Mouse (Mus musculus): ENCODE measurements around the gene Cyld.
"Not testable (repeated sequence)": the region's sequence is repeated elsewhere in the genome, so short reads cannot be mapped to it uniquely, and the experiment has no call there.

Gene Cyld

DNA sequence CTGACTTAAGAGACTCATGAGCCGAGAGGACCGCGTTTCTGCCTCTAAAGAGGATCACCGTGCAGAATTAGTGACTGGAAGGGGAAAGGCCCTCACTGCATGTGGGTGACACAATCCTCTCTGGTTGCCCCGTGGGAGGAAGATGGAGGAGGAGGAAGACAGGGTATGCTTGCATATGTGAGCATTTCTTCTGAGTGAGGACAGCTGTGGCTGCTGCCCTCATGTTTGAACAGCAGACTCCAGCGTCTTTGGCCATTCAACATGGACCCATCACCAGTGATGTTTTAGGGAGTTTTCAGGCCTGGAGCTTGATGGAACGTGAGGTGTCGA lies 10.0 kb upstream of the Cyld start:
- no peak; the same call in 1 of the 2 replicates for ATAC-seq (ENCODE audit: low TSS enrichment)

DNA sequence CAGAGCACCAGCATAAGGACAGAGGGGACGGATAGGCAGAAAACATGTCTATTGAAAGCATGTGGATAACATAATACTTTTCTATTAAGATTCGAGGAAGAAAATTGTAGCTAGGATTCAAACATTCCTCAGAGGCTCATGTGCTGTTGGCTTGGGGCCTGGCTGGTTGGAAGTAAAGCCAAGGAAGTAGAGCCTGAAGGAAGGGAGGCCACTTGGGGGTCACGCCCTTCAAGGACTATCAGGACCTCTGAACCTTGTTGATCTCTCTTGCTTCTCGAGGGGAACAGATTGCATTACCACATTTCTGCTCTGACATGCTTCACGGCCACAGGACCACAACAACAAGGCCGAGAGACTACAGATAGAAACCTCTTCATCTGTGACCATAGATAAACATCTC lies 7.7 kb upstream of the Cyld start:
- ATAC-seq (ENCODE audit: low TSS enrichment): no peak

GRCm38 (mm10) chr8:88689891-88690290 lies 6.9 kb upstream of the Cyld start:
- ATAC-seq (ENCODE audit: low TSS enrichment): no peak

DNA sequence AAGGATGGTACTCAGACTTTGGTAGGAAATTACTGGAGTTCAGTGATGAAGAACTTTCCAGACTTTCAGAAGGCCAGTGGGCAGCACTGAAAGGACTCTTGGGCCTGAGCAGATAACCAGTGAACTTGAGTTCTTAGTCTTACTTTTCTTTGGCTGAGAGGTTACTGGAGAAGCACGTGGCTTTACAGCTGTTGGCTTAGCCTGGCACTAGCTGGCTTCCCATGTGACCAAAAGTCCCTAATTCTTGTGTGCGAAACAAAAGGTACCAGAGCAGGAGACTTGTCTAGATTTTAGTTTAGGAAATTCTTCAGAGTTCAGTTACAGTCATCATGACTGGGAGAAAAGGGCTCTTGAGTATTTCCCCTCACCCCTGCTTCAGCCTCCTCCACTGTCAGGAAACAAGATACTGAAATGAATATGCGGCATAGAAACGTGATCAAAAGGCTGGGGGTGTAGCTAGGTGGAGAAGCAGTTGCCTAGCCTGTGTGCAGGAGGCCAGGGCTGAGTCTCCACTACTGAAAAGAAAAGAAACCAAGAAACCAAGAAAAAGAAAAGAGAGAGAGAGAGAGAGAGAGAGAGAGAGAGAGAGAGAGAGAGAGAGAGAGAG lies 5.4 kb upstream of the Cyld start:
- no peak for ATAC-seq (ENCODE audit: low TSS enrichment)

- ATAC-seq (ENCODE audit: low TSS enrichment): no peak
These were observed 4.9 kb upstream of the Cyld start for GRCm38 (mm10) chr8:88691961-88692360.

DNA sequence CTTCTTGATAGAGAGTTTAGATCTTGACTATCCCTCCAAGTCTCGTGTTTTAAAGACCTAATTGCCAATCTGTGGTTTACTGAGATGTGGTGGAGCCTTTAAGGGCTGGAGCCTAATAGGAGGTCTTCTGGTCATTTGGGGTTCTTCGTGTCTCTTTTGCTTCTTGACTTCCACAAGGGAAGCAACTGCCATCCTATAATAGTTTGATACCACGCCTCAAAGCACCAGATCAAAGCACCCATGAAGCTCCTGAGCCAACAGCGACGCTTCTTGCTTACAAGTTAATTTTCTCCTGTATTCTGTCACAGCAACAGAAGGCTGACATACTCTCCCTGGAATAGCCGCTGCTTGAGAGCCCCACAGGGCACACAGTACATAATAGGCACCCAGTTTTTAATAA lies 4.0 kb upstream of the Cyld start:
- ATAC-seq (ENCODE audit: low TSS enrichment): no peak

DNA sequence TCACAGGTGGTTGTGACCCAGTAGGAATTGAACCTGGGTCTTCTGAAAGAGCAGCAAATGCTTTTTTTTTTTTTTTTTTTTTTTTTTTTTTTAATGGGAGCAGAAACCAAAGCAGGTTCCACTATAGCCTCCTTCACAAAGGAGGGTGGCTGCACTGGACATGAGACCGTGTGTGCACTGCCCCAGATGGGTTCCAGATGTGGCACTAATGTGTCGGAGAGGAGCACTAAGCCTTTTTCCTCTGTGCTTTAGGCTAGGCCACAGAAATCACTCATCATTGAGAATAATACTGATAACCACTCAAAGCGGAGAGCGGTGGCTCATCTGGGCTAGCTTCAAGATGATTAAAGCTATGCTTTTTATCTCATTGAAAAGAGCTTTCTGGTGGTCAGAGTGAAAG lies 3.5 kb upstream of the Cyld start:
- ATAC-seq (ENCODE audit: low TSS enrichment): no peak

- ATAC-seq (ENCODE audit: low TSS enrichment): no peak
These were observed 2.5 kb upstream of the Cyld start for GRCm38 (mm10) chr8:88694291-88694690.

DNA sequence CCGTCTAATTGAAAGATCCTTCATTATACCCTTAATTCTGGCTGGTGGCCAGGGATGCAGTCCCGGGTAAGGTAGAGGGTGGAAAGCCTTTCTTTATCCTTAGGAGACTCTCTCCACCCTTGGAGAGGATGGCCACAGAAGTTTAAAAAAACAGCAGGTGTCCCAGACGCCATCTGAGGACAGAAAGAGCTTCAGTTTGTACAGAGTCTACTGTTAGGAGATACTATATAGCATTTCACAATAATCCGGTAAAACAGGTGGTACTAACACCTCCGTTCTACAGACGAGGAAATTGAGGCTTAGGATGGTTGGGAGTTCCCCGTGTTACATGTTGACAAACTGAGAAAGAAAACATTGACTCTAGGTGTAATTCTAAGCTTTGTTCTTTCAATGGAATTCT lies 600 bp upstream of the Cyld start:
- ATAC-seq (ENCODE audit: low TSS enrichment): peak; percentile 17

GRCm38 (mm10) chr8:88697642-88698031 lies 809 bp downstream of the Cyld start:
- no peak for ATAC-seq (ENCODE audit: low TSS enrichment)

GRCm38 (mm10) chr8:88698048-88698447 lies 1.2 kb downstream of the Cyld start:
- ATAC-seq (ENCODE audit: low TSS enrichment): no peak

GRCm38 (mm10) chr8:88701611-88702010 lies 4.8 kb downstream of the Cyld start:
- ATAC-seq (ENCODE audit: low TSS enrichment): 0 out of 2 replicates have a peak, but pooled peaks have one; percentile 18

GRCm38 (mm10) chr8:88702816-88703215 lies 6.0 kb downstream of the Cyld start:
- no peak for ATAC-seq (ENCODE audit: low TSS enrichment)

DNA sequence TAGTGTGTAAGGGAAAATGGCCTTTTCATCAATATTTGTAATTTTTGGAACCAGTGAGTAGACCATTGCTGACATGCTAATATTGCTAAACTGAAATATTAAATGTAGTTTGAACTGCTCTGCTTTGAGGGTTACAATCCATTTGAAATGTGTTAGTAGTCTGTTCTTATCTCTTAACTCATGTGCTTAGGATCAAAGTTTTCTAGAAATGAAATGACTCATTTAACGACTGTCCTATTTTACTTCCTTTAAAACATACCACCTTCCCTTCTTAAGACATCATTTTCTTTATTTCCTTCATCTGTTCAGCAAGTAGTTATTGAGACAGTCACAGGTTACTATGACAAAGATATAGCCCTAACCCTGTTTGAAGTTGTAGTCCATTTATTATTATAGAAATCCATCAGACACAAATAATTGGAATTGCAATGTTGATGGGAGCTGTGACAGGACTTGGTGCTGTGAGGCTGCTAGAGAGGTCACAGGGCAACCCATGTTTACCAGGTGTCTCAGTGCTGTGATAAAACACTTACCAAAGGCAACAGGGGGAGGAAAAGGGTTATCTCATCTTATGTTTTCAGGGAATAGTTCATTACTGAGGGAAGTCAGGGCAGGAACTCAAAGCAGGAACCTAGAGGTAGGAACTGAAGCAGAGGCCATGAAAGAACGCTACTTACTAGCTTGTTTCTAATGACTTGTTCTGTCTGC lies 26.6 kb downstream of the Cyld start:
- no peak for ATAC-seq (ENCODE audit: low TSS enrichment)

DNA sequence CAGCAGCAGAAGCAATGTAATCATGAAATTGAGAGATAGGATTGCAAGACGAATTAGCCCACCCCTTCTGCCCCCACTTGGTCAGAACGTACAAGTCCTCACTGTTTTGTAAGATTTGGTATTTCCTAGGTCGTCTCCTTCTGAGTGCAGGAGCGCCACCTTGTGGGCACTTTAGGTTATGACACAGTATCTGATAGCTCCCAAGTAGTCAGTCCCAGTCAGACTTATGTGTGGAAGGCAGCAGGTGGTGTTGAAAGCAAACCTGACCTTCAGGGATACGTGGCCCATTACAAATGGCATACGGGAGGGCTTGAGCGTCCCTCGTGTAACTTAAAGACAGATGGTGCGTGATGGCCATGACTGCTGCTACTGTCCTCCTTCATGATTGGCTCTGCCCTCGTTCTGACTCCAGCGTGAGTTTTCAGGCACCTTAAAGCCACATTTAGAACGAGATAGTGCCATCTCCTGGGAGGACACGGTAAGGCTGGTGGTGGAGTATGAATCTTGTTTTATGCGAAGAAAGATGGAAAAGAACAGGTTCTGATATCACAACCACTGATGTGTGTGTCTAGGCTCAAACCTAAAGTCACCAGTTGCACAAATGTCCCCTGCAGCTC lies 58.5 kb downstream of the Cyld start:
- peak; percentile 91 for ATAC-seq (ENCODE audit: low TSS enrichment)

DNA sequence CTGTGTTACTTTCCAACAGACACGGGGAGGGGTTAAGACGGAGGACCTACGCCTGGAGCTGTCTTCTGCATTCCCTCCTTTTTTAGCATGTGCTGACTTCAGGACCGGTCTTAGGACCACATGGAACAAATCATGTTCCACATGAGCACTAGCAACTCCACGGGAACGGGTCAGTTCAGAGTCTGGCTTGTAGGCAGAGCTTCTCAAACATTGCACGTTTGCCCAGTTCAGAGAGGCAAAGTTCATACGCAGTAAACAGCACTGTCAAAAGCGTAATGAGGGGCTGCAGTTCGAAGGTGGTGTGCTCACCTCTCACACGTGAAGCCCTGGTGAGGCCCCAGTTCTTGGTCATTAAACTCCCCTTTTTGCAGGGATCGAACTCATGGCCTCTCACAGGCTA lies 65.2 kb downstream of the Cyld start:
- ATAC-seq (ENCODE audit: low TSS enrichment): no peak

DNA sequence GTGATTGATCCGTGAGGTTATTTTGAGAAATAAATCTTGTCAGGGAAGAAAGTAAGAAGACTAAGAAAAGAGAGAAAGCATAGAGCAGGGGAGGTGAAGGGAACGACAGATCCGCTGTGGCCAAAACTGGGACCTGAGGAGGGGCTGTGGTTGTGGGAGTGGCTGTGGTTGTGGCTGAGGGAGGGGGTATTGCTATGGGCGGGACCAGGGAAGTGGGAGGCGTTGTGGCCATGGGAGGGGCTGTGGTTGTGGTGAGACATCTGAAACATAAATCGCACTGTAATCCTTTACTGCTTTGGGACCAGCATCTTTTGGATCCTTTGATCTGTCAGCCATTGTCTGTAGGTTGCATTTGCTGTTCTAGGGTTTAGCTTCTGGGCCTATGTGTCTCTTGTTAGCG lies 74.4 kb downstream of the Cyld start:
- no peak for ATAC-seq (ENCODE audit: low TSS enrichment)

DNA sequence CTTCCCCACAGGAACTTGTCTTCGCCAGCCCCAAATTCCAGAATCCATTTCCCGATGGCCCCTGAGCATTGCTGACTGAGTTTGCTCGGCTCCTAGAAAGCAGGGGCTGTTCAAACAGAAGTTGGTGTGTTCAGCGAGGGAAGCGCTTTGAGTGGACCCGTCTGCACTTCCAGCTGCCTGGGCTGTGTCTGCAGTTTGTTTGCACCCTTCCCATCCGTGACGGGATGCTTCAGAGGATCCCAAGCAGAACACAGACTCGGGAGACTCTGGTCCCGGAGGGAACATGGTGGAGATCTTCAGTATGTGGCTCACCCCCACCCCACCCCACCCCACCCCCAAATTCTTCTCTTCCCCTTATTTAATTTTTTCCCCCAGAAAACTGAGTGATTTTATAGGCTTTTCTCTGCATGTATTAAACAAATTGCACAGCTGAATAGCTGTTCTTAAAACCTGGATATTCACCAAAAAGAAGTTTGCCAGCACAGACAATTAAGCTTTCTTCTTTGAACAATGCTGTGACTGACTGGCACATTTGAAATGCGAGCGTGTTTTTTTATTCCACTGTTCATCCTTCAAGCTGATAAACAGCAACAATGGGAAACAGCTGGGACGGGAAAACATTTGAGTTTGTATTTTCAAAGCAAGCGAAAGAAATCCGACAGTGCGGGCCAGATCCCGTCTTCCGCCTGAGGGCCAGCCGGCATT lies 77.9 kb downstream of the Cyld start:
- ATAC-seq (ENCODE audit: low TSS enrichment): no peak; the same call in 1 of the 2 replicates

DNA sequence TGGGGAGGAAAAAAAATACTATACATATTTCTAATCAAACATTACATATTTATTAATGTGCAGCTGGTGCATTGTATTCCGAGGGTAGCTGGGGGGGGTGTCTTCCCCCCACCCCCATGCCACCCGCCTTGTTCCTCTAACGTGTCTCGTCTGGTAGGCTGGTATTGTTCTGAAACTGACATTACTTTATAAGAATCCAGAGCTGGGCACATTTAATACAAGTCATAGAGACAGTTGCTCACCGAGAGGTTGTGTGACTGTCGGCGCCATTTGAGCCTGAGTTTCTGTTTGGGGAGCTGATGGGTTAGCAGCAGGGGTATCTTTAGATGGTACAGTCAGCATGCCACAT lies 78.4 kb downstream of the Cyld start:
- no peak for ATAC-seq (ENCODE audit: low TSS enrichment)

DNA sequence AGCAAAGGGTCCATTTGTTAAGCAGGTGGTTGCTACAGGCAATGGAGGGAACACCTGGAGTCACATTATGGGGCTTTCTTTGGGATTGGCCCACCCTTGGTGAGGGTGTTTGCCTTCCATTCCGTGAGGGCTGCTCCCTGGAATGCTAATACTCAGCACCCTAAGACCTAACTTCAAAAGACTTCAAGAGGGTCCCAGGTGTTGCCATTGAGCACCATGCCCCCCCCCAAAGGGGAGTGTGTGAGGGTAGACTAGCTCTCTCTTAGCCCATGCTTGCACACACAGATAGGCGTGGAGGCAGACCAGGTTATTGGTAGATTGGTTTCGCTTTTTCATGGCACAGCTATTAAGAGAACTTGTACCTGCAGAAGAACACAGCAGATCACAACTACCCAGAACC lies 83.3 kb downstream of the Cyld start:
- ATAC-seq (ENCODE audit: low TSS enrichment): no peak

DNA sequence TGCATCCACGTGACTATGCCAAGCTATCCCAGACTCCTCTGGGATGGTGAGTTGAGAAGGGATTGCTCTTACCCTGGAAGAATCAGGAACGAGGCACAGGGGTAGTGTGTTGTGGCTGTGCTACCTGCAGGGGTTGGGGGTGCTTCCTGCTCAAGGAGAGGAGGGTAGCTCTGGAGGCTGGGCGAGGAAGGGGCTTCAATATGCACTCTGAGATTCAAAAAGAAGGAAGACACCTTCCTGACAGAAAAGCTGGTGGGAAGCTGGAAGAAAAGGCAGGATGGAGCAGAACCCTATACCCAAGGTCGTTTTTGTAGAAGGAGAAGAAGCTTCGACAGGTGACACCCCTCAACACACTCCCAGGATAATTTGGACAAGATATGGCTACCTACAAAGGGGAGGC lies 84.5 kb downstream of the Cyld start:
- no peak for ATAC-seq (ENCODE audit: low TSS enrichment)

GRCm38 (mm10) chr8:88783722-88784121 lies 86.9 kb downstream of the Cyld start:
- ATAC-seq (ENCODE audit: low TSS enrichment): no peak

- ATAC-seq (ENCODE audit: low TSS enrichment): not testable (repeated sequence)
These were observed 91.5 kb downstream of the Cyld start for GRCm38 (mm10) chr8:88788335-88788734.
